Mouse (Mus musculus): ENCODE data around the gene Grcc10.

DNA sequence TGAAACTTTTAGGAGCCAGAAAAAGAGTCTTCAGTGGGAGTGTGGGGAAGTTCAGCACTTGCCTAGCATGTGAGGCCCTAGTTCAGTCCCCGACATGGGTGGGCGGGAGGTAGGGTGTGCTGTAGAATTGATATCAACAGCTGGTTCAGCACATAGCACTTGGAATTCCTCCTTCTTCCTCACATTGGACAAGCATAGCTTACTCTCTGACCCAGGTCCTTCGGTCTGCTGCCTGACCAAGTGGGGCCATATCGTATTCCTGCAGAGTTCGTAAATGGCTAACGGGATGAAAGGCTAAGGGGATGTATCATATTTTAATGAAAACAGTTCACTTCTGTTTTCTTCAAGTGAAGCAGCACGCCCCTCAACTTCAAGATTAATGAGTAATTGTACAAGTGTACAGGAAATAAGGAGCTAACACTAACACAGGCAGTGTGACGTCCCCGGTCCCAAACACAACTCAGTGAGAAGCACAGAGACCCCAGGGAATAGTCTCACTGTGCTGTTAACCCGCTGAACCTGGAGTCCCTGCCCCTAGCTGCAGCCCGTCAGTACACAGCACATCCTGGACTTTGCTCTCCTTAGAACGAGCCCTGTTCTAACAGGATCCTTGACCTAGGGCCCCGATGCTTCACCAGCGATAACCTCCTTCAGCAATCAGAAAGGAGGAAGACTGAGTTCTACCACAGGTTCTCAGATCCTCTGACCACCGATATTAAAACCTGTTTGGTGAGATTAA, 47.8 kb downstream of the Grcc10 start:
- TF ChIP-seq POLR2A (IDR thresholded peaks at IDR 0.05; ENCODE audit: borderline replicate concordance, insufficient read depth, low read length) (no peak), CTCF (IDR thresholded peaks at IDR 0.05; ENCODE audit: borderline replicate concordance, insufficient read depth, low read depth, low read length) (no peak)

Data from cerebellum, adult 2 months (tissue).